Mouse (Mus musculus): ENCODE results near the gene Fyn. TPM values are rescaled to one million over a fixed set of nuclear protein-coding genes. Genes with fewer than 3 reads are reported as not detected.

The Fyn gene
- total and polyA plus RNA-seq, 3 experiments: 14.9 to 42.4 (median 19.9) TPM

- Histone ChIP-seq H3K79me2 (replicated peaks; ENCODE audit: control insufficient read depth, extremely low read depth, insufficient read depth, poor library complexity, severe bottlenecking) (no peaks in the 10 kb centered on the region), H3K4me1 (ENCODE audit: control insufficient read depth in 1 of 2, insufficient read depth in 2 of 2) (peaks cover 0 to 14% of the 10 kb centered on the region in 2 experiments; a peak in 2 of 4 replicates), H3K9me3 (replicated peaks; ENCODE audit: low read length) (peaks cover 17% of the 10 kb centered on the region), H3K27me3 (replicated peaks) (no peaks in the 10 kb centered on the region), H3K4me3 (replicated peaks in 1 of 3; ENCODE audit: low read depth in 2 of 3, low read length in 2 of 3, poor library complexity in 1 of 3) (no peak overlapping the region), H3K4me2 (ENCODE audit: insufficient read depth, low read depth, poor library complexity, severe bottlenecking) (no peak overlapping the region), H3K27ac (ENCODE audit: insufficient read depth, low read depth) (no peak overlapping the region), H3K9ac (ENCODE audit: insufficient read depth, low read depth) (no peak overlapping the region), H3K36me3 (replicated peaks in 1 of 2; ENCODE audit: control insufficient read depth in 1 of 2, insufficient read depth in 1 of 2, low read length in 1 of 2) (no peaks in the 10 kb centered on the region)
- TF ChIP-seq PAX5 (IDR thresholded peaks at IDR 0.05; ENCODE audit: low read length): no peak
- no peak for TF ChIP-seq NELFE (IDR thresholded peaks at IDR 0.05; ENCODE audit: low read depth, low read length)
- TF ChIP-seq ZNF384 (IDR thresholded peaks at IDR 0.05; ENCODE audit: low read depth, low read length): no peak
- TF ChIP-seq CHD1 (IDR thresholded peaks at IDR 0.05; ENCODE audit: low read depth, low read length): no peak
- no peak for TF ChIP-seq JUN (IDR thresholded peaks at IDR 0.05; ENCODE audit: insufficient read depth, low read depth, low read length)
- no peak for TF ChIP-seq USF1 (IDR thresholded peaks at IDR 0.05; ENCODE audit: low read depth, low read length)
- TF ChIP-seq IRF4 (IDR thresholded peaks at IDR 0.05; ENCODE audit: low read depth, low read length): no peak
- no peak for TF ChIP-seq MAFK (IDR thresholded peaks at IDR 0.05; ENCODE audit: insufficient replicate concordance, low read length)
- no peak for TF ChIP-seq ZMIZ1 (IDR thresholded peaks at IDR 0.05; ENCODE audit: low read depth, low read length)
- TF ChIP-seq ZC3H11A (IDR thresholded peaks at IDR 0.05; ENCODE audit: low read depth, low read length): no peak
- TF ChIP-seq SMC3 (IDR thresholded peaks at IDR 0.05; ENCODE audit: low read depth, low read length): no peak
- no peak for TF ChIP-seq ELF1 (IDR thresholded peaks at IDR 0.05; ENCODE audit: low read depth, low read length)
- TF ChIP-seq BHLHE40 (IDR thresholded peaks at IDR 0.05; ENCODE audit: low read depth, low read length): no peak
- no peak for TF ChIP-seq TBP (conservative IDR thresholded peaks at IDR 0.05; ENCODE audit: low read depth, low read length)
- TF ChIP-seq JUND (conservative IDR thresholded peaks at IDR 0.05; ENCODE audit: low read depth, low read length): no peak
- no peak for TF ChIP-seq RCOR1 (conservative IDR thresholded peaks at IDR 0.05; ENCODE audit: low read depth, low read length)
- no peak for TF ChIP-seq MXI1 (IDR thresholded peaks at IDR 0.05; ENCODE audit: low read depth, low read length)
- DNase-seq (ENCODE audit: extremely low read depth): no peak
- dilution Hi-C loops (cut with MboI; ENCODE audit: extremely low pct_ligation_motif_present, extremely low pct_unique_long_range_greater_than_20kb, low sequenced_read_pairs) (no loop called here), in situ Hi-C loops (cut with MboI; ENCODE audit: low pct_ligation_motif_present, low pct_unique_long_range_greater_than_20kb, low sequenced_read_pairs) (no loop called here)
Observed at GRCm38 (mm10) chr10:39595862-39596261, 227.2 kb downstream of the Fyn start.

- Histone ChIP-seq H3K36me3 (replicated peaks in 1 of 2; ENCODE audit: control insufficient read depth in 1 of 2, insufficient read depth in 1 of 2, low read length in 1 of 2) (no peaks in the 10 kb centered on the region), H3K27me3 (replicated peaks) (no peaks in the 10 kb centered on the region), H3K4me3 (replicated peaks in 1 of 3; ENCODE audit: low read depth in 2 of 3, low read length in 2 of 3, poor library complexity in 1 of 3) (no peak overlapping the region), H3K4me2 (ENCODE audit: insufficient read depth, low read depth, poor library complexity, severe bottlenecking) (no peak overlapping the region), H3K4me1 (ENCODE audit: control insufficient read depth in 1 of 2, insufficient read depth in 2 of 2) (peaks cover 0 to 18% of the 10 kb centered on the region in 2 experiments; a peak in 2 of 4 replicates), H3K27ac (ENCODE audit: insufficient read depth, low read depth) (no peak overlapping the region), H3K79me2 (replicated peaks; ENCODE audit: control insufficient read depth, extremely low read depth, insufficient read depth, poor library complexity, severe bottlenecking) (no peaks in the 10 kb centered on the region), H3K9me3 (replicated peaks; ENCODE audit: low read length) (peaks cover 17% of the 10 kb centered on the region), H3K9ac (ENCODE audit: insufficient read depth, low read depth) (no peak overlapping the region)
- in situ Hi-C loops (cut with MboI; ENCODE audit: low pct_ligation_motif_present, low pct_unique_long_range_greater_than_20kb, low sequenced_read_pairs): no loop called here
- dilution Hi-C loops (cut with MboI; ENCODE audit: extremely low pct_ligation_motif_present, extremely low pct_unique_long_range_greater_than_20kb, low sequenced_read_pairs): no loop called here
- no peak for DNase-seq (ENCODE audit: extremely low read depth)
- TF ChIP-seq E2F4 (IDR thresholded peaks at IDR 0.05; ENCODE audit: insufficient replicate concordance, low read depth, low read length) (no peak), EP300 (IDR thresholded peaks at IDR 0.05; ENCODE audit: low read length) (no peak), KAT2A (IDR thresholded peaks at IDR 0.05; ENCODE audit: insufficient replicate concordance, low read length) (no peak), PAX5 (IDR thresholded peaks at IDR 0.05; ENCODE audit: low read length) (no peak), TBP (conservative IDR thresholded peaks at IDR 0.05; ENCODE audit: low read depth, low read length) (no peak), IRF4 (IDR thresholded peaks at IDR 0.05; ENCODE audit: low read depth, low read length) (no peak), GABPA (IDR thresholded peaks at IDR 0.05; ENCODE audit: insufficient replicate concordance, low read depth, low read length) (no peak), HCFC1 (IDR thresholded peaks at IDR 0.05; ENCODE audit: low read depth, low read length) (no peak), RCOR1 (conservative IDR thresholded peaks at IDR 0.05; ENCODE audit: low read depth, low read length) (no peak), BHLHE40 (IDR thresholded peaks at IDR 0.05; ENCODE audit: low read depth, low read length) (no peak), POLR2AphosphoS2 (IDR thresholded peaks at IDR 0.05; ENCODE audit: low read depth, low read length) (no peak), ELF1 (IDR thresholded peaks at IDR 0.05; ENCODE audit: low read depth, low read length) (no peak)
Observed at GRCm38 (mm10) chr10:39597116-39597791, 228.6 kb downstream of the Fyn start.
